Mouse (Mus musculus) CH12.LX (cell line): ENCODE measurements at regions not wholly inside any gene's neighbourhood (a gene's known extent, or its start where the extent isn't known, plus 50 kb on each side); places are given as distances from the start of the nearest gene placed in this dataset.

Source experiments
- DNase-seq: peaks from one replicate; pipeline ENCODE4 v3.0.0-alpha.2; 2013; ENCODE audit errors: extremely low read depth
- H3K27ac ChIP-seq: 2 replicates; pipeline ENCODE4 v1.5.1; 2012; ENCODE audit warnings: low read depth, mild to moderate bottlenecking, control low read depth, moderate library complexity; ENCODE audit not compliant: insufficient read depth
- H3K27me3 ChIP-seq: replicated peaks from 2 replicates; pipeline ENCODE3; 2012; ENCODE audit warnings: inconsistent platforms
- H3K36me3 ChIP-seq, 2 experiments: replicated peaks in 1 of 2; 2 replicates each; pipeline versions ENCODE3 to v1.6.1; 2012; ENCODE audit warnings: inconsistent platforms in 1 of 2, low read length in 1 of 2, mild to moderate bottlenecking in 1 of 2, mixed read lengths in 1 of 2, moderate library complexity in 1 of 2; ENCODE audit not compliant: control insufficient read depth in 1 of 2, insufficient read depth in 1 of 2
- H3K4me1 ChIP-seq, 2 experiments: 2 replicates each; pipeline ENCODE4 v1.6.1; 2012; ENCODE audit warnings: inconsistent platforms in 1 of 2, moderate library complexity in 1 of 2; ENCODE audit not compliant: insufficient read depth in 2 of 2, control insufficient read depth in 1 of 2
- H3K4me2 ChIP-seq: 2 replicates; pipeline ENCODE4 v1.6.1; 2012; ENCODE audit warnings: low read depth, mild to moderate bottlenecking, control low read depth; ENCODE audit not compliant: poor library complexity, insufficient read depth, severe bottlenecking
- H3K4me3 ChIP-seq, 3 experiments: fragments of 150-350 bp in 1 of 3; sonication (generic) in 1 of 3; replicated peaks in 1 of 3; 2 replicates each; pipeline versions ENCODE3 to v1.5.1; 2011 to 2012; ENCODE audit warnings: low read depth in 2 of 3, low read length in 2 of 3, mild to moderate bottlenecking in 2 of 3, moderate library complexity in 2 of 3, control low read depth in 1 of 3, improper control_type of control experiment in 1 of 3, inconsistent platforms in 1 of 3, mixed read lengths in 1 of 3; ENCODE audit not compliant: poor library complexity in 1 of 3
- H3K79me2 ChIP-seq: replicated peaks from 2 replicates; pipeline ENCODE4 v1.6.1; 2012; ENCODE audit warnings: mild to moderate bottlenecking, moderate library complexity; ENCODE audit not compliant: control insufficient read depth, poor library complexity, insufficient read depth, severe bottlenecking; ENCODE audit errors: extremely low read depth
- H3K9ac ChIP-seq: 2 replicates; pipeline ENCODE4 v1.6.1; 2012; ENCODE audit warnings: low read depth, mild to moderate bottlenecking, control low read depth, moderate library complexity; ENCODE audit not compliant: insufficient read depth
- H3K9me3 ChIP-seq: replicated peaks from 2 replicates; pipeline ENCODE3; 2012; ENCODE audit warnings: low read length, inconsistent platforms, mixed read lengths
- CHD1 ChIP-seq: IDR thresholded peaks from 2 replicates; pipeline ENCODE4 v1.6.1; 2012; ENCODE audit warnings: low read depth, low read length, improper control_type of control experiment, inconsistent platforms
- CTCF ChIP-seq, 2 experiments: IDR thresholded peaks in 1 of 2; conservative IDR thresholded peaks in 1 of 2; 2 replicates each; pipeline ENCODE4 v1.5.1; 2011 to 2012; ENCODE audit warnings: low read depth in 2 of 2, low read length in 2 of 2, improper control_type of control experiment in 1 of 2, inconsistent platforms in 1 of 2, mild to moderate bottlenecking in 1 of 2, moderate library complexity in 1 of 2
- ELF1 ChIP-seq: IDR thresholded peaks from 2 replicates; pipeline ENCODE4 v1.6.1; 2014; ENCODE audit warnings: low read depth, mild to moderate bottlenecking, inconsistent platforms, low read length, improper control_type of control experiment
- ETS1 ChIP-seq: conservative IDR thresholded peaks from 2 replicates; pipeline ENCODE4 v1.6.1; 2012; ENCODE audit warnings: low read depth, mild to moderate bottlenecking, inconsistent platforms, low read length, improper control_type of control experiment, moderate library complexity
- GABPA ChIP-seq: IDR thresholded peaks from 2 replicates; pipeline ENCODE4 v1.6.1; 2012; ENCODE audit warnings: low read depth, low read length, improper control_type of control experiment, inconsistent platforms; ENCODE audit not compliant: insufficient replicate concordance
- IRF4 ChIP-seq: IDR thresholded peaks from 2 replicates; pipeline ENCODE4 v1.6.1; 2014; ENCODE audit warnings: low read depth, mild to moderate bottlenecking, inconsistent platforms, low read length, improper control_type of control experiment
- KAT2A ChIP-seq: IDR thresholded peaks from 2 replicates; pipeline ENCODE4 v1.6.1; 2012; ENCODE audit warnings: low read length, improper control_type of control experiment, inconsistent platforms; ENCODE audit not compliant: insufficient replicate concordance
- MAX ChIP-seq: IDR thresholded peaks from 2 replicates; pipeline ENCODE4 v1.6.1; 2011; ENCODE audit warnings: low read length, improper control_type of control experiment
- MAZ ChIP-seq: IDR thresholded peaks from 2 replicates; pipeline ENCODE4 v1.6.1; 2012; ENCODE audit warnings: low read depth, mild to moderate bottlenecking, inconsistent platforms, low read length, improper control_type of control experiment, moderate library complexity
- MEF2A ChIP-seq: IDR thresholded peaks from 2 replicates; pipeline ENCODE4 v1.6.1; 2014; ENCODE audit warnings: low read depth, mild to moderate bottlenecking, inconsistent platforms, low read length, improper control_type of control experiment, borderline replicate concordance
- MXI1 ChIP-seq: IDR thresholded peaks from 2 replicates; pipeline ENCODE4 v1.6.1; 2011; ENCODE audit warnings: mild to moderate bottlenecking, low read depth, low read length, improper control_type of control experiment
- NELFE ChIP-seq: IDR thresholded peaks from 2 replicates; pipeline ENCODE4 v1.6.1; 2011; ENCODE audit warnings: low read depth, low read length, improper control_type of control experiment
- NRF1 ChIP-seq: IDR thresholded peaks from 2 replicates; pipeline ENCODE4 v1.6.1; 2014; ENCODE audit warnings: low read depth, mild to moderate bottlenecking, inconsistent platforms, low read length, improper control_type of control experiment, moderate library complexity
- PAX5 ChIP-seq: IDR thresholded peaks from 2 replicates; pipeline ENCODE4 v1.6.1; 2012; ENCODE audit warnings: low read length, inconsistent platforms, mixed read lengths
- POLR2A ChIP-seq: IDR thresholded peaks from 2 replicates; pipeline ENCODE4 v1.6.1; 2011; ENCODE audit warnings: low read depth, mild to moderate bottlenecking, improper control_type of control experiment, low read length
- RAD21 ChIP-seq: IDR thresholded peaks from 2 replicates; pipeline ENCODE4 v1.6.1; 2011; ENCODE audit warnings: low read depth, mild to moderate bottlenecking, low read length, improper control_type of control experiment, moderate library complexity
- RCOR1 ChIP-seq: conservative IDR thresholded peaks from 2 replicates; pipeline ENCODE4 v1.6.1; 2012; ENCODE audit warnings: low read depth, mild to moderate bottlenecking, inconsistent platforms, low read length, improper control_type of control experiment
- SIN3A ChIP-seq: IDR thresholded peaks from 2 replicates; pipeline ENCODE4 v1.6.1; 2012; ENCODE audit warnings: low read length, improper control_type of control experiment, inconsistent platforms
- SMC3 ChIP-seq: IDR thresholded peaks from 2 replicates; pipeline ENCODE4 v1.6.1; 2011; ENCODE audit warnings: low read depth, low read length, improper control_type of control experiment
- TCF12 ChIP-seq: IDR thresholded peaks from 2 replicates; pipeline ENCODE4 v1.6.1; 2014; ENCODE audit warnings: low read depth, mild to moderate bottlenecking, inconsistent platforms, low read length, improper control_type of control experiment
- ZC3H11A ChIP-seq: IDR thresholded peaks from 2 replicates; pipeline ENCODE4 v1.6.1; 2012; ENCODE audit warnings: low read depth, mild to moderate bottlenecking, inconsistent platforms, low read length, improper control_type of control experiment
- ZKSCAN1 ChIP-seq: IDR thresholded peaks from 2 replicates; pipeline ENCODE4 v1.6.1; 2012; ENCODE audit warnings: low read depth, inconsistent platforms, low read length, improper control_type of control experiment, borderline replicate concordance
- ZMIZ1 ChIP-seq: IDR thresholded peaks from 2 replicates; pipeline ENCODE4 v1.6.1; 2012; ENCODE audit warnings: low read depth, mild to moderate bottlenecking, inconsistent platforms, low read length, improper control_type of control experiment
- dilution Hi-C: fragments of 300-500 bp; cut with MboI; formaldehyde crosslinking; loops from 2 replicates; pipeline ENCODE4 v1.14.3; 2020; ENCODE audit warnings: low sequenced_read_pairs; ENCODE audit not compliant: extremely low pct_unique_long_range_greater_than_20kb, extremely low pct_ligation_motif_present
- in situ Hi-C: fragments of 300-500 bp; cut with MboI; formaldehyde crosslinking; loops from 3 replicates; pipeline ENCODE4 v1.14.3; 2019; ENCODE audit warnings: low sequenced_read_pairs, low pct_ligation_motif_present, low pct_unique_long_range_greater_than_20kb, mixed read lengths

DNA sequence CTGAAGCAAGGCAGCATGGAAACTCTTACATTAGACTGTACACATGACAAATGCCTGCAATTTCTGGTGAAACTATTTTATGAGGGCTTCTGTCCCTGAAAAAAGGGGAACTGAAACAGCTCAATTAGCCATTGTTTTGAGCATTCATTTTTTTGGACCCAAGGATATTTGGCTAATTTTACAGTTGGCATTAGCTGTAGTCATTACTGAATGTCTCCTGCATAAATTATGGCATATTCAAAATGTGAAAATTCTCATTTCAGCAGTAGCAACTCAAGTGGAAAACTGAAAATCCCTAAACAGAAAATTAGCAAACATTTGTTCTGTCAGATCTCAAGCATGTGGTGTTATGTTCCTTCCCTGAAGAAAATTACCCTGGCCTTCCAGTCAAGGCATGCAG is 507.7 kb upstream of the Api5 start:
- in situ Hi-C loops = no loop called here
- Histone ChIP-seq H3K9ac (no peak overlapping the region), H3K4me3 (no peak overlapping the region), H3K4me2 (no peak overlapping the region), H3K4me1 (no peaks in the 10 kb centered on the region), H3K9me3 (peaks cover 23% of the 10 kb centered on the region), H3K27me3 (no peaks in the 10 kb centered on the region), H3K27ac (no peak overlapping the region), H3K79me2 (no peaks in the 10 kb centered on the region), H3K36me3 (no peaks in the 10 kb centered on the region)
- no peak for DNase-seq
- TF ChIP-seq ZKSCAN1 (no peak), IRF4 (no peak), RAD21 (no peak), ZMIZ1 (no peak), CHD1 (no peak), NRF1 (no peak), ELF1 (no peak), MAX (no peak), MEF2A (no peak), ZC3H11A (no peak), PAX5 (no peak), TCF12 (no peak), ETS1 (no peak), GABPA (no peak), MXI1 (no peak), KAT2A (no peak), NELFE (no peak), RCOR1 (no peak), MAZ (no peak)
- dilution Hi-C loops = no loop called here

DNA sequence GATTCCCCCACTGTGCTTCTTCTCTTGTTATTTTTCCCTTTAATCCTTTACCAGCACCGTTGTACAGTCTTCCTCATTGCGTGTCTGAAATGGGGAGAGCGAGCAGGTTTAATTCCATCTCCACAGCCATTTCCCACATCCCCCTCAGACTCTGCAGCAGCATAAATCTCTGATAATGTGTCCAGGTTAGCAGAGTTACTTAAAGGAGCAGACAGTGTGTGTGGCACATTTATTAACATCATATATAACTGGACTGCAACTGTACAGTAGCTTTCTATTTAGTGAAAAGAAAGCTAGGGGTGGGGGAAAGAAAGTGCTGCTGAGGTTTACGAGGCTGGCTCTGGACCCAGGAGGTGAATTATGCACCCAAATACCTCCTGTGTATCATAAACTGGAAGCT is 494.2 kb upstream of the Api5 start:
- Histone ChIP-seq H3K4me2 (no peak overlapping the region), H3K79me2 (no peaks in the 10 kb centered on the region), H3K4me3 (no peak overlapping the region), H3K9me3 (peaks cover 54% of the 10 kb centered on the region), H3K9ac (no peak overlapping the region), H3K27me3 (no peaks in the 10 kb centered on the region), H3K4me1 (no peaks in the 10 kb centered on the region), H3K36me3 (no peaks in the 10 kb centered on the region), H3K27ac (no peak overlapping the region)
- DNase-seq = no peak
- dilution Hi-C loops = no loop called here
- TF ChIP-seq SIN3A (no peak), ELF1 (no peak), MAX (no peak), GABPA (no peak), CTCF (conservative IDR thresholded peaks at IDR 0.05 in 1 of 2, IDR thresholded peaks at IDR 0.05 in 1 of 2; ENCODE audit: low read depth in 2 of 2, low read length in 2 of 2) (no peak), POLR2A (no peak), SMC3 (no peak), IRF4 (no peak), ZC3H11A (no peak), MAZ (no peak)
- in situ Hi-C loops = no loop called here
